Mouse (Mus musculus) MEL (cell line): ENCODE results near the gene Thsd4.

Experiments
- CHD1 ChIP-seq: IDR thresholded peaks from 2 replicates; pipeline ENCODE4 v1.6.1; 2012; ENCODE audit warnings: low read depth, mild to moderate bottlenecking, inconsistent platforms, low read length, improper control_type of control experiment
- CHD2 ChIP-seq: IDR thresholded peaks from 2 replicates; pipeline ENCODE4 v1.6.1; 2011; ENCODE audit warnings: low read length, improper control_type of control experiment
- CTCF ChIP-seq, 3 experiments: IDR thresholded peaks in 2 of 3; conservative IDR thresholded peaks in 1 of 3; 2 replicates each; pipeline ENCODE4 v1.5.1; 2011 to 2012; ENCODE audit warnings: low read length in 3 of 3, low read depth in 2 of 3, mild to moderate bottlenecking in 2 of 3, improper control_type of control experiment in 1 of 3, inconsistent platforms in 1 of 3, mixed read lengths in 1 of 3, moderate library complexity in 1 of 3; ENCODE audit not compliant: control insufficient read depth in 1 of 3, insufficient read depth in 1 of 3, poor library complexity in 1 of 3, severe bottlenecking in 1 of 3
- EP300 ChIP-seq, 2 experiments: IDR thresholded peaks; 2 replicates each; pipeline ENCODE4 v1.6.1; 2011; ENCODE audit warnings: improper control_type of control experiment in 2 of 2, low read length in 2 of 2, low read depth in 1 of 2, mild to moderate bottlenecking in 1 of 2
- GATA1 ChIP-seq: IDR thresholded peaks from 2 replicates; pipeline ENCODE4 v1.6.1; 2011; ENCODE audit warnings: low read depth, low read length, improper control_type of control experiment
- MAX ChIP-seq: IDR thresholded peaks from 2 replicates; pipeline ENCODE4 v1.6.1; 2011; ENCODE audit warnings: low read length, improper control_type of control experiment
- MAZ ChIP-seq: IDR thresholded peaks from 2 replicates; pipeline ENCODE4 v1.6.1; 2012; ENCODE audit warnings: low read depth, mild to moderate bottlenecking, inconsistent platforms, low read length, improper control_type of control experiment
- MXI1 ChIP-seq: IDR thresholded peaks from 2 replicates; pipeline ENCODE4 v1.6.1; 2011; ENCODE audit warnings: mild to moderate bottlenecking, low read depth, low read length, improper control_type of control experiment
- POLR2A ChIP-seq, 2 experiments: IDR thresholded peaks; 2 replicates each; pipeline ENCODE4 v1.6.1; 2011 to 2012; ENCODE audit warnings: low read length in 2 of 2, mild to moderate bottlenecking in 2 of 2, control low read depth in 1 of 2, improper control_type of control experiment in 1 of 2, low read depth in 1 of 2, moderate library complexity in 1 of 2; ENCODE audit not compliant: control insufficient read depth in 1 of 2, insufficient read depth in 1 of 2, poor library complexity in 1 of 2
- TAL1 ChIP-seq: IDR thresholded peaks from 2 replicates; pipeline ENCODE4 v1.6.1; 2012; ENCODE audit warnings: mild to moderate bottlenecking, inconsistent platforms, low read length, moderate library complexity, mixed read lengths
- USF1 ChIP-seq: IDR thresholded peaks from 2 replicates; pipeline ENCODE4 v1.6.1; 2014; ENCODE audit warnings: low read depth, mild to moderate bottlenecking, inconsistent platforms, low read length, improper control_type of control experiment, moderate library complexity

GRCm38 (mm10) chr9:59940913-59941884 is 580.6 kb downstream of the Thsd4 start:
- no peak for TF ChIP-seq GATA1
- TF ChIP-seq TAL1: no peak
- no peak for TF ChIP-seq MXI1
- no peak for TF ChIP-seq CTCF (IDR thresholded peaks at IDR 0.05 in 2 of 3, conservative IDR thresholded peaks at IDR 0.05 in 1 of 3; ENCODE audit: control insufficient read depth in 1 of 3, insufficient read depth in 1 of 3, low read depth in 2 of 3, low read length in 3 of 3, poor library complexity in 1 of 3, severe bottlenecking in 1 of 3)
- no peak for TF ChIP-seq MAZ
- no peak for TF ChIP-seq CHD1
- no peak for TF ChIP-seq EP300 (IDR thresholded peaks at IDR 0.05; ENCODE audit: low read depth in 1 of 2, low read length in 2 of 2)
- TF ChIP-seq CHD2: no peak
- no peak for TF ChIP-seq USF1
- TF ChIP-seq POLR2A (IDR thresholded peaks at IDR 0.05; ENCODE audit: control insufficient read depth in 1 of 2, insufficient read depth in 1 of 2, low read depth in 1 of 2, low read length in 2 of 2, poor library complexity in 1 of 2): no peak
- no peak for TF ChIP-seq MAX
